Mouse (Mus musculus) MEL (cell line): ENCODE measurements at regions not wholly inside any gene's neighbourhood (a gene's known extent, or its start where the extent isn't known, plus 50 kb on each side); places are given as distances from the start of the nearest gene placed in this dataset.

Experiments used
- CTCF ChIP-seq, 3 experiments: IDR thresholded peaks in 2 of 3; conservative IDR thresholded peaks in 1 of 3; 2 replicates each; pipeline ENCODE4 v1.5.1; 2011 to 2012; ENCODE audit warnings: low read length in 3 of 3, low read depth in 2 of 3, mild to moderate bottlenecking in 2 of 3, improper control_type of control experiment in 1 of 3, inconsistent platforms in 1 of 3, mixed read lengths in 1 of 3, moderate library complexity in 1 of 3; ENCODE audit not compliant: control insufficient read depth in 1 of 3, insufficient read depth in 1 of 3, poor library complexity in 1 of 3, severe bottlenecking in 1 of 3
- GABPA ChIP-seq: IDR thresholded peaks from 2 replicates; pipeline ENCODE4 v1.6.1; 2012; ENCODE audit warnings: low read depth, mild to moderate bottlenecking, inconsistent platforms, low read length, improper control_type of control experiment, moderate library complexity
- GATA1 ChIP-seq: IDR thresholded peaks from 2 replicates; pipeline ENCODE4 v1.6.1; 2011; ENCODE audit warnings: low read depth, low read length, improper control_type of control experiment
- HCFC1 ChIP-seq: IDR thresholded peaks from 2 replicates; pipeline ENCODE4 v1.6.1; 2012; ENCODE audit warnings: low read depth, mild to moderate bottlenecking, inconsistent platforms, low read length, improper control_type of control experiment, moderate library complexity
- MAZ ChIP-seq: IDR thresholded peaks from 2 replicates; pipeline ENCODE4 v1.6.1; 2012; ENCODE audit warnings: low read depth, mild to moderate bottlenecking, inconsistent platforms, low read length, improper control_type of control experiment
- POLR2A ChIP-seq, 2 experiments: IDR thresholded peaks; 2 replicates each; pipeline ENCODE4 v1.6.1; 2011 to 2012; ENCODE audit warnings: low read length in 2 of 2, mild to moderate bottlenecking in 2 of 2, control low read depth in 1 of 2, improper control_type of control experiment in 1 of 2, low read depth in 1 of 2, moderate library complexity in 1 of 2; ENCODE audit not compliant: control insufficient read depth in 1 of 2, insufficient read depth in 1 of 2, poor library complexity in 1 of 2
- POLR2AphosphoS2 ChIP-seq: IDR thresholded peaks from 2 replicates; pipeline ENCODE4 v1.6.1; 2011; ENCODE audit warnings: low read length, improper control_type of control experiment

GRCm38 (mm10) chr13:37592149-37592548 is 186.1 kb upstream of the Rreb1 start:
- TF ChIP-seq GATA1: no peak
- TF ChIP-seq POLR2AphosphoS2: no peak
- no peak for TF ChIP-seq GABPA
- TF ChIP-seq CTCF (IDR thresholded peaks at IDR 0.05 in 2 of 3, conservative IDR thresholded peaks at IDR 0.05 in 1 of 3; ENCODE audit: control insufficient read depth in 1 of 3, insufficient read depth in 1 of 3, low read depth in 2 of 3, low read length in 3 of 3, poor library complexity in 1 of 3, severe bottlenecking in 1 of 3): no peak
- TF ChIP-seq MAZ: no peak
- no peak for TF ChIP-seq POLR2A (IDR thresholded peaks at IDR 0.05; ENCODE audit: control insufficient read depth in 1 of 2, insufficient read depth in 1 of 2, low read depth in 1 of 2, low read length in 2 of 2, poor library complexity in 1 of 2)
- no peak for TF ChIP-seq HCFC1
